Mouse (Mus musculus) embryonic facial prominence, embryonic 11.5 days (tissue): ENCODE data around the gene Ccdc141. TPM values are rescaled to one million over a fixed set of nuclear protein-coding genes. Genes with fewer than 3 reads are reported as not detected.

Experiments used
- ATAC-seq: fragments of 200-750 bp; cut with Nextera tagmentation; replicated peaks from 2 replicates; pipeline ENCODE4 v1.8.0; 2017; ENCODE audit warnings: low read depth; ENCODE audit not compliant: insufficient number of reproducible peaks, low FRiP score, low TSS enrichment
- DNase-seq: peaks from one replicate; pipeline ENCODE4 v3.0.0-alpha.2; 2015; ENCODE audit warnings: low spot score
- H3K27ac ChIP-seq: fragments of 300-500 bp; sonication (generic); replicated peaks from 2 replicates; pipeline ENCODE4 v1.5.1; 2014; ENCODE audit warnings: mild to moderate bottlenecking, low read depth, low read length, control low read depth
- H3K27me3 ChIP-seq: fragments of 300-500 bp; sonication (generic); 2 replicates; pipeline ENCODE4 v1.6.1; 2014; ENCODE audit warnings: mild to moderate bottlenecking, low read length, moderate library complexity, mixed read lengths; ENCODE audit not compliant: control insufficient read depth, insufficient read depth
- H3K36me3 ChIP-seq: fragments of 300-500 bp; sonication (generic); replicated peaks from 2 replicates; pipeline ENCODE4 v1.6.1; 2014; ENCODE audit warnings: low read depth, mild to moderate bottlenecking, low read length, moderate library complexity, mixed read lengths; ENCODE audit not compliant: control insufficient read depth, insufficient read depth
- H3K4me1 ChIP-seq: fragments of 300-500 bp; sonication (generic); 2 replicates; pipeline ENCODE4 v1.6.1; 2014; ENCODE audit warnings: low read length, mixed read lengths; ENCODE audit not compliant: control insufficient read depth, insufficient read depth
- H3K4me2 ChIP-seq: fragments of 300-500 bp; sonication (generic); 2 replicates; pipeline ENCODE4 v1.6.1; 2014; ENCODE audit warnings: low read depth, mild to moderate bottlenecking, control low read depth, low read length, moderate library complexity
- H3K4me3 ChIP-seq: fragments of 300-500 bp; sonication (generic); 2 replicates; pipeline ENCODE4 v1.5.1; 2014; ENCODE audit warnings: low read depth, low read length, control low read depth
- H3K9ac ChIP-seq: fragments of 300-500 bp; sonication (generic); replicated peaks from 2 replicates; pipeline ENCODE4 v1.6.1; 2014; ENCODE audit warnings: mild to moderate bottlenecking, control low read depth, low read length
- H3K9me3 ChIP-seq: fragments of 300-500 bp; sonication (generic); replicated peaks from 2 replicates; pipeline ENCODE4 v1.6.1; 2016; ENCODE audit warnings: mild to moderate bottlenecking, low read length, inconsistent platforms, mixed read lengths; ENCODE audit not compliant: control insufficient read depth
- WGBS: fragments of 180-500 bp; shearing (Covaris S2); extraction: QIAGEN DNeasy Blood & Tissue Kit; methylation state at CpG from one replicate; pipeline ENCODE4 v1.1.7; 2014; 5-methylcytosine and 5-hydroxymethylcytosine counted together
- polyA plus RNA-seq: library from polyadenylated mRNA; unstranded; fragments of >200 nt; fragmentation: Nextera tagmentation; extraction: Ambion mirVana; gene quantifications from 2 replicates; pipeline ENCODE4 v1.2.1, GENCODE M21; 2014

Ccdc141 gene
- polyA plus RNA-seq, 1 experiment from 2014 or later: 5.6 TPM

DNA sequence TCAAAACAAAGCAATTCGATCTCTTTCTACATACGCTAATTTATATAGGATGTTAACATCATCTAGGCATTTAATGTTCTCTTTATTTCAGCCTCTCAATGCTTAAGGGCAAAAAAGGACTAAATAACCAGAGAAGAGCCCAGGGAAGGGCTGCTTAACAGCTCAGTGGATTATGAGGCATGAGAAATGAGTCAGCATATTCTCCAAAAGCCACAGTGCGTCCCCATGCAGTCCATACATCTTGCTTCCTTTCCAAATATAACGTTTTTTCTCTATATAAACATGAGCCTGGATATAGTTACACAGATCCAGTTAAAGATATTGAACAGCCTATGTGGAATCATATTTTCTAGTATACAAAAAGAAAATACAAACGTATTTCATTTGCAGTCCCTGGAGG is 61.9 kb downstream of the Ccdc141 start:
- WGBS: 79% methylated on average over 5 of the region's 5 CpGs
- no peak overlapping the region for H3K27ac ChIP-seq
- no peaks in the 10 kb centered on the region for H3K36me3 ChIP-seq
- H3K4me1 ChIP-seq: no peaks in the 10 kb centered on the region
- H3K4me2 ChIP-seq: no peak overlapping the region
- no peaks in the 10 kb centered on the region for H3K27me3 ChIP-seq
- no peak overlapping the region for H3K9ac ChIP-seq
- ATAC-seq: no peak
- no peaks in the 10 kb centered on the region for H3K9me3 ChIP-seq
- no peak for DNase-seq
- no peak overlapping the region for H3K4me3 ChIP-seq

DNA sequence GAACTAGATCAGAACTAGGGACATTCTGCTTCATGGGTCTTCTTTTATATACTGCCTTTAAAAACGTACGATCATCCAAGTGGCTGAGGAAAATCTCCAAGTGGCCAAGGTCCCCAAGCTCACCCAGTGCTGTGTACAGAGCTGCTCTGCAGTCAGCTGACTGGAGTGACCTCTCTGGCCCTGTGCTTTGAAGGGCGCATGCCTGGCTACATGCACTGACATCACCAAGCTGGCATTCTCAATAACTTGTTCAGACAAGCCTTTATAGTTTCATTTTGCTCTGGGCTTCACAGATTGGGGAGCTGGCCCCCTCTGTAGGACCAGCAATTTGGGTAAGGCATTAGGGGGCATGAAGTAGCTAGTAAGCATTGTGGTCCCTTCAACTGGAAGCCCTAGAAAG is 64.3 kb downstream of the Ccdc141 start:
- 85% methylated on average over 3 of the region's 3 CpGs for WGBS
- no peaks in the 10 kb centered on the region for H3K9me3 ChIP-seq
- H3K27ac ChIP-seq: no peak overlapping the region
- no peaks in the 10 kb centered on the region for H3K36me3 ChIP-seq
- H3K4me2 ChIP-seq: no peak overlapping the region
- ATAC-seq (no peak), DNase-seq (no peak)
- no peak overlapping the region for H3K4me3 ChIP-seq
- no peak overlapping the region for H3K9ac ChIP-seq
- H3K27me3 ChIP-seq: no peaks in the 10 kb centered on the region
- H3K4me1 ChIP-seq: no peaks in the 10 kb centered on the region

DNA sequence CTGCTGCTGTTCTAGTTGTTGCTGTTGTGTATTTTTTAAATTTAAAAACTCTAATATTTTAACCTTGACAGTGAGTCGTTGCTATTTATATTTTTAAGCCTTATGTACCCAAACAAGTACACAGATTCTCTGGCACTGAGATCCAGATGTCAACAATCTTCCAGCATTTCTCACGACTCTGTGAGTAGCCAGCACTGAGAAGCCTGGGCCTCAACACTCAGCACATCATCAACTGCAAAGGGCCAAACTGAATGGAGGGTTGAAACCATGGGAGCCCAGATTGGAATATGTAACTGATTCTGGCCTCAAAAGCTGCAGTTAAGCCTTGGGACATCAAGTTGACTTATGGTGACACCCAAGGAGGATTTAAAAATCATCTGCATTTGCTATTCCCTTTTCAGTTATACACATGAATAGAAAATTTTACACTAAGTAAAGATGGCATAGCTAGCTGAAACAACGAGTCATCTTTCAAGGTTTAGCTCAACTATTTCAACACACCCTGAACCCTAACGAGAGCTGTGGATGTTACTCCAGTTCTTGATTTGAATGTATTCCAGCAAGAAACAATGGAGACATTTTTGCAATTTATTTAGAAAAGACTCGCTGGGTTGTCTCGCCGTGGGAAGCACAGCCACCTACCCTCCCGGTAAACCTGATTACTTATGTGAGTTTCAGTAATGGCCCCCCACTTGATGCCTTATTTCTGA is 65.3 kb downstream of the Ccdc141 start:
- no peaks in the 10 kb centered on the region for H3K27me3 ChIP-seq

DNA sequence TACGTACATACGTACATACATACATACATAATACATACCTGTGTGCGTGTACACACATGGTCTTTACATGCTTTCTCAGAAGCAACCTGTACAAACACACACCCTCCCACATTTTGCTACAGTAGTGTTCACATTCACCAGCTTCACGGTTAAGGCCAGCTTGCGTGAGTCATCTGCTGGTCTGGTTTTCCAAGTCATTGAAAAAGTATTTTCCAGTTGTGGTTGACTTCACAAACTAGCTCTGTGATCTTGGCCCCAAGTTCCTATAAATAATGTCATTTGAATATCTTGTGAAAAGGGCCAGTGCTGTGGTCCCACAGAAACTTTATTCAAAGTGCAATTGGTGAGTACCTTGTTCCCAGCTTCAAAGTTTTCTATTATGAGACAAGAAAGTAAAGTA is 67.9 kb downstream of the Ccdc141 start:
- H3K9me3 ChIP-seq: no peaks in the 10 kb centered on the region

More for the DNA sequence above, 65.3 kb downstream of the Ccdc141 start:
- H3K36me3 ChIP-seq: no peaks in the 10 kb centered on the region
- no peak for ATAC-seq
- no peak overlapping the region for H3K4me2 ChIP-seq
- H3K4me1 ChIP-seq: no peaks in the 10 kb centered on the region
- no peak overlapping the region for H3K27ac ChIP-seq
- H3K9ac ChIP-seq: no peak overlapping the region
- no peaks in the 10 kb centered on the region for H3K9me3 ChIP-seq
- DNase-seq: no peak
- 86% methylated on average over 8 of the region's 8 CpGs for WGBS
- H3K4me3 ChIP-seq: no peak overlapping the region

DNA sequence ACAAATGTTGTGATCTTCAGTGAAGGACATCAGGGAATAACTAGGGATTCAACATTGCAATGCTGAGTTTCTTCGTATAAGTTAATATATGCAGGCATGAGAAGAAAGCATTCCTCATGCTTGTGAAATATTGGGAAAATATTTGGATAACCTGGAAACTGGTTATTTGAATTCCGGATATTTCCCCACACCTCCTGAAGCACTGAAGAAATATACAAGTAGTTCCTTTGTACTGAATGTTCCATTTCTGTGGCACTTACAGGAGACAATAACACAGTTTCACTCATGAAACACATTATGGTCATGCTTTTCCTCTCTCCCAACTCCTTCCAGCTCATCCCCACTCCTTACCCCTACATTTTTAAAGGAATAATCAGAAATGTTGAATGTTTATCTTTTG is 70.6 kb downstream of the Ccdc141 start:
- 90% methylated on average over 2 of the region's 2 CpGs for WGBS
- no peak for ATAC-seq
- no peak overlapping the region for H3K4me3 ChIP-seq

More for the DNA sequence above, 67.9 kb downstream of the Ccdc141 start:
- Histone ChIP-seq H3K4me2 (no peak overlapping the region), H3K27me3 (no peaks in the 10 kb centered on the region), H3K27ac (no peak overlapping the region), H3K4me3 (no peak overlapping the region), H3K9ac (no peak overlapping the region), H3K36me3 (no peaks in the 10 kb centered on the region), H3K4me1 (no peaks in the 10 kb centered on the region)
- no peak for ATAC-seq
- 94% methylated on average over 5 of the region's 5 CpGs for WGBS
- DNase-seq: no peak

DNA sequence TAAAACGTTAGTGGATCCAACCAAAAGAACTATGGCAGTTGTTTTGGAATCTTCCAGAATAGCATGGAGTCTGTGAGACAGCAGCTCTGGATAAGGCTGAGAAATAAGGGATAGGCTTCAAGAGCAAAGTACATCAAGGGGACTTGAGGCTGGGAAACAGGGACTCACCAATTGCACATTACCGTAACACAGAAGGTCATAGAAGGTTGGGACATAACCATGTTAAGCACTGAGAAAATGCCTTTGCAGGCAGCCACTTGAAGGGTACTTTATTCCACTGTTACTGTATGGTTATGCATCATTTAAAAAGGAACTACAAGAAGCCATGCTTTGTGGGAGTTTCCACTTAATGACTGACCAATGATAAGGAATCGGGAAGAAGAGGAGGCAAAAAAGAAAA is 71.7 kb downstream of the Ccdc141 start:
- WGBS: 88% methylated on average over 3 of the region's 3 CpGs
- Histone ChIP-seq H3K9me3 (no peaks in the 10 kb centered on the region), H3K27ac (no peak overlapping the region), H3K4me2 (no peak overlapping the region), H3K4me3 (no peak overlapping the region), H3K9ac (no peak overlapping the region), H3K36me3 (no peaks in the 10 kb centered on the region), H3K4me1 (no peaks in the 10 kb centered on the region), H3K27me3 (no peaks in the 10 kb centered on the region)
- DNase-seq: no peak
- ATAC-seq: no peak

More for the DNA sequence above, 70.6 kb downstream of the Ccdc141 start:
- no peaks in the 10 kb centered on the region for H3K4me1 ChIP-seq
- H3K9ac ChIP-seq: no peak overlapping the region
- DNase-seq: no peak
- no peaks in the 10 kb centered on the region for H3K27me3 ChIP-seq
- no peak overlapping the region for H3K4me2 ChIP-seq
- no peak overlapping the region for H3K27ac ChIP-seq
- no peaks in the 10 kb centered on the region for H3K36me3 ChIP-seq
- H3K9me3 ChIP-seq: no peaks in the 10 kb centered on the region

DNA sequence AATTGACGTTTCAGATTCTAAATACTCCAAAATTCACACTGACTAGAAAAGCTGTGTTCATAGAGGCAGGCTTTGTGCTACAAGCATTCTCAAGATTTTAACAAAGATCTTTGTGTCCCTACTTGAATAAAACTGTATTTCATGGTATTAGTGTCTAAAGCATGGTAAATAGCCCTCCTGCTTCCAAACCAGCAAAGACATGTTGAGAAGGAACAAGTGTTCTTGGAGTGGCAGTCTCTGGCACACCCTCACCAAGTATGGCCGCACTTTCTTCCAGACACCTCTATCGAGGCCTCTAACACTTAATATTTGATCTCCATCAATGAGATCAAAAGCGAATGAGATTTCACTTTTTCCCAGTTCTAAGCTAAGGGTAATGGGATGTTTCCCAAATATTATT is 78.7 kb downstream of the Ccdc141 start:
- Histone ChIP-seq H3K4me2 (no peak overlapping the region), H3K4me1 (no peaks in the 10 kb centered on the region), H3K9ac (no peak overlapping the region), H3K9me3 (no peaks in the 10 kb centered on the region), H3K4me3 (no peak overlapping the region), H3K36me3 (no peaks in the 10 kb centered on the region), H3K27ac (no peak overlapping the region), H3K27me3 (no peaks in the 10 kb centered on the region)
- WGBS: 93% methylated on average over 4 of the region's 4 CpGs
- no peak for DNase-seq
- ATAC-seq: no peak

DNA sequence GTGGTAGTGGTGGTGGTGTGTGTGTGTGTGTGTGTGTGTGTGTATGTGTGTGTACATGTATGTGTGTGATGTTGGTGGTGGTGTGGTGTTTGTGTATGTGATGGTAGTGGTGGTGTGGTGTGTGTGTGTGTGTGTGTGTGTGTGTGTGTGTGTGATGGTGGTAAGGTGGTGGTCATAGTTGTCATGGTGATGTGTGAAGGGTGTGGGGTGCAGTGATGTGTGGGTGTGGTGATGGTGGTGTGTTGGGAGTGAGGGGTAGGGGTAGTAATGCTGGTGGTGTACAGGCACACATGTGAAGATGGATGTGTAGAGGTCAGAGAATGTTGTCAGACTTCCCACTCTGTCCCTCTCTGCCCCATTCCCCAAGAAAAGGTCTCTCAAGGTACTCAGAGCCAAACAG is 85.1 kb downstream of the Ccdc141 start:
- no peak for DNase-seq
- no peak overlapping the region for H3K4me3 ChIP-seq
- H3K27me3 ChIP-seq: no peaks in the 10 kb centered on the region
- no peaks in the 10 kb centered on the region for H3K9me3 ChIP-seq
- no peaks in the 10 kb centered on the region for H3K4me1 ChIP-seq
- H3K36me3 ChIP-seq: no peaks in the 10 kb centered on the region
- no peak overlapping the region for H3K27ac ChIP-seq
- peak; percentile 62; the same call in 1 of the 2 replicates for ATAC-seq
- no peak overlapping the region for H3K4me2 ChIP-seq
- H3K9ac ChIP-seq: no peak overlapping the region
